Mouse (Mus musculus): Measurements from ENCODE around the gene Nsd1. TPM values are rescaled to one million over a fixed set of nuclear protein-coding genes. Genes with fewer than 3 reads are reported as not detected.

Nsd1 gene
- polyA plus RNA-seq, 1 experiment from 2014 or later, result 68.0 TPM

DNA sequence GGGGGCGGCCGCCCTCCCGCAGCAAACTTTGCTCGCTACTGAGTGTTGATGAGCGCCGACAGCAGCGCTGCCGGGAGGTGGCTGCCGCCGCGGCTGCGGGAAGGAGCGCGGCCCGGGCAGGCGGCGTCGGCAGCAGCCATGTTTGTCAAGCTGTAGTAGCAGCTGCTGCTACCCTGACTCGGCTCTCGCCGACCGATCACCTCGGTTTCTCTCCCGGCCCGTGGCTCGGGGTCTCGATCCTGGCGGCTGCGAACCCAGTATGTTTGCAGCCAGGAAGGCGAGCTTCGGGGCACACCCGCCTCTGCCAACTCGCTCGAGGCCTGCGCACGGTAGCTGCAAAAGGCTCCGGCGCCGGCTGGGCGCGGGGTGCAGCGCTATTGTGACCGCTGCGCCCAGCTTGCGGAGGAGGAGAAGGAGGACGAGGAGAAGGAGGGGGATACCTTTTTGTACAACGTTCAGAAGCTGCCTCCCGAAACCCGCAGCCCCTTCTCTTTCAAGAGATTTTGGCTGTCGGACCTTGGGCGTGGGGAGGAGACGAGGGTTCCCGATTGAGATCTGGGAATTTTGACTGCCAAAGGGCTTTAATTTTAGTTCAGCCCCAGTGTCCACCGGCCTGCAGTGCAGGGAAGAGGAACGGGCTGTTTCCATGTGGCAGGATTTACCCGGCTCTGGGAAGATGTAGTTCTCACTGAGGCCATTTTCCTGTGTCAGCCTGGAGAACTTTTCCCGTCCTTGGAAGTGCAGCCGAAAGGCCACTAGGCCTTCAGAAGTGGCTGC, 3.0 kb downstream of the Nsd1 start:
- Histone ChIP-seq H3K4me3 (ENCODE audit: low read depth, low read length) (peak overlapping the region; percentile 88), H3K4me2 (peak overlapping the region; percentile 95), H3K27ac (ENCODE audit: low read depth, low read length) (peak overlapping the region; percentile 99), H3K27me3 (ENCODE audit: control insufficient read depth, insufficient read depth, low read length) (no peaks in the 10 kb centered on the region), H3K4me1 (ENCODE audit: control insufficient read depth, insufficient read depth, low read length) (peaks cover 42% of the 10 kb centered on the region), H3K36me3 (ENCODE audit: control insufficient read depth, insufficient read depth, low read length) (peaks cover 3% of the 10 kb centered on the region; the same call in 1 of the 2 replicates), H3K9me3 (ENCODE audit: control insufficient read depth, low read length) (no peaks in the 10 kb centered on the region), H3K9ac (ENCODE audit: low read length) (peak overlapping the region; percentile 98)
- WGBS, result under 1% methylated on average over 56 of the region's 58 CpGs
- ATAC-seq (ENCODE audit: low FRiP score) (no peak; the same call in 1 of the 2 replicates), DNase-seq (ENCODE audit: low spot score, missing footprints) (peak; percentile 97)

DNA sequence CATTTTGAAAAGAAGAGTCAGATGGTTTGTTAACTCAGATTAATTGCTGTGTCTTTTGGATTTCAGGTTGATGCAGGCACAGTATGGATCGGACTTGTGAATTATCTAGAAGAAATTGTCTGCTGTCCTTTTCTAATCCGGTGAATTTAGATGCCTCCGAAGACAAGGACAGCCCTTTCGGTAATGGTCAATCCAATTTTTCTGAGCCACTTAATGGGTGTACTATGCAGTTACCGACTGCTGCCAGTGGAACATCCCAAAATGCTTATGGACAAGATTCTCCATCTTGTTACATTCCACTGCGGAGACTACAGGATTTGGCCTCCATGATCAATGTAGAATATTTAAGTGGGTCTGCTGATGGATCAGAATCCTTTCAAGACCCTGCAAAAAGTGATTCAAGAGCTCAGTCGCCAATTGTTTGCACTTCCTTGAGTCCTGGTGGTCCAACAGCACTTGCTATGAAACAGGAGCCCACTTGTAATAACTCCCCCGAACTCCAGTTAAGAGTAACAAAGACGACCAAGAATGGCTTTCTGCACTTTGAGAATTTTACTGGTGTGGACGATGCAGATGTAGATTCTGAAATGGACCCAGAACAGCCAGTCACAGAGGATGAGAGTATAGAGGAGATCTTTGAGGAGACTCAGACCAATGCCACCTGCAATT, 3.7 kb downstream of the Nsd1 start:
- DNase-seq (ENCODE audit: low spot score, missing footprints), result peak; percentile 87
- WGBS, result 65% methylated on average over 10 of the region's 10 CpGs
- Histone ChIP-seq H3K36me3 (ENCODE audit: control insufficient read depth, insufficient read depth, low read length) (peaks cover 3% of the 10 kb centered on the region; the same call in 1 of the 2 replicates), H3K4me2 (peak overlapping the region; percentile 95), H3K9ac (ENCODE audit: low read length) (peak overlapping the region; percentile 98), H3K27me3 (ENCODE audit: control insufficient read depth, insufficient read depth, low read length) (no peaks in the 10 kb centered on the region), H3K9me3 (ENCODE audit: control insufficient read depth, low read length) (no peaks in the 10 kb centered on the region), H3K4me1 (ENCODE audit: control insufficient read depth, insufficient read depth, low read length) (peaks cover 42% of the 10 kb centered on the region), H3K4me3 (ENCODE audit: low read depth, low read length) (peak overlapping the region; percentile 88), H3K27ac (ENCODE audit: low read depth, low read length) (peak overlapping the region; percentile 99)
- no peak for ATAC-seq (ENCODE audit: low FRiP score)

- H3K36me3 ChIP-seq (ENCODE audit: control insufficient read depth, insufficient read depth, low read length), result peaks cover 6% of the 10 kb centered on the region
- H3K9ac ChIP-seq (ENCODE audit: low read length), result no peak overlapping the region
- H3K4me1 ChIP-seq (ENCODE audit: control insufficient read depth, insufficient read depth, low read length), result no peaks in the 10 kb centered on the region
- no peak overlapping the region for H3K4me3 ChIP-seq (ENCODE audit: low read depth, low read length)
- H3K27ac ChIP-seq (ENCODE audit: low read depth, low read length), result no peak overlapping the region
- WGBS, result over 99% methylated on average over 3 of the region's 3 CpGs
- DNase-seq (ENCODE audit: low spot score, missing footprints) (peak; percentile 77), ATAC-seq (ENCODE audit: low FRiP score) (no peak)
- H3K27me3 ChIP-seq (ENCODE audit: control insufficient read depth, insufficient read depth, low read length), result no peaks in the 10 kb centered on the region
- H3K9me3 ChIP-seq (ENCODE audit: control insufficient read depth, low read length), result no peaks in the 10 kb centered on the region
- H3K4me2 ChIP-seq, result no peak overlapping the region
Measured at GRCm38 (mm10) chr13:55224364-55224763, 14.8 kb downstream of the Nsd1 start.

DNA sequence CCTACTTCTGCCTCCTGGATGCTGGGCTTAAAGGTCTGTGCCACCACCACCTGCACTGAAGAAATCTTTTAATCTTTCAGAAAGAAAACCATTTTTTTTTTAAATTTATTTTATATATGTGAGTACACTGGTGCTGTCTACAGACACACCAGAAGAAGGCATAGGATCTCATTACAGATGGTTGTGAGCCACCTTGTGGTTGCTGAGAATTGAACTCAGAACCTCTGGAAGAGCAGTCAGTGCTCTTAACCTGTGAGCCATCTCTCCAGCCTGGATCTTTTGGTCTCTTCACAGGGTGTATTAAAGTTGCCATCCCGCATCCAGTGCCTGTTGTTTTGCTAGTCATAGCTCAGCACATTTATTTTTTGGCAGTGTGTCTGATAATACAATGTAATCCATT, 21.1 kb downstream of the Nsd1 start:
- Histone ChIP-seq H3K9ac (ENCODE audit: low read length) (no peak overlapping the region), H3K4me2 (no peak overlapping the region), H3K9me3 (ENCODE audit: control insufficient read depth, low read length) (no peaks in the 10 kb centered on the region), H3K27me3 (ENCODE audit: control insufficient read depth, insufficient read depth, low read length) (no peaks in the 10 kb centered on the region), H3K27ac (ENCODE audit: low read depth, low read length) (no peak overlapping the region), H3K4me3 (ENCODE audit: low read depth, low read length) (no peak overlapping the region), H3K36me3 (ENCODE audit: control insufficient read depth, insufficient read depth, low read length) (peaks cover 10% of the 10 kb centered on the region), H3K4me1 (ENCODE audit: control insufficient read depth, insufficient read depth, low read length) (no peaks in the 10 kb centered on the region)
- peak; percentile 73 for DNase-seq (ENCODE audit: low spot score, missing footprints)
- no peak for ATAC-seq (ENCODE audit: low FRiP score)
- 92% methylated on average over 1 of the region's 1 CpGs for WGBS

DNA sequence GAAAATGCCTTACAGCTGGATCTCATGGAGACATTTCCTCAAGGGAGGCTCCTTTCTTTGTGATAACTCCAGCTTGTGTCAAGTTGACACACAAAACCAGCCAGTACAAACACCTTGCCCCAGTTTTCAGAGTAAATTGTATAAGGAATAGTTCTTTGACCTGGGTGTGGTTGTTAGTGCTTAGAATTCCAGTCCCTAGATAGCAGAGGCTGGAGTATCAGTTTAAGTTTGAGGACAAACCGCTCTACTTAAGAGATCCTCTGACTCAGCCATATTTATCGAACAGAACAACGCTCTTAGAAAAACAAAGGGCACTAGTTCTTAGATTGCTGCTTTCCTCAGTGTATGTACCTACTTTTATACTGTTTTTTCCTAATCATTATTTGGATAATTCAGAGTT, 33.6 kb downstream of the Nsd1 start:
- H3K9ac ChIP-seq (ENCODE audit: low read length), result no peak overlapping the region
- no peak for DNase-seq (ENCODE audit: low spot score, missing footprints)
- H3K4me2 ChIP-seq, result no peak overlapping the region
- no peaks in the 10 kb centered on the region for H3K27me3 ChIP-seq (ENCODE audit: control insufficient read depth, insufficient read depth, low read length)
- 97% methylated on average over 3 of the region's 3 CpGs for WGBS
- no peak overlapping the region for H3K4me3 ChIP-seq (ENCODE audit: low read depth, low read length)
- H3K4me1 ChIP-seq (ENCODE audit: control insufficient read depth, insufficient read depth, low read length), result no peaks in the 10 kb centered on the region
- H3K9me3 ChIP-seq (ENCODE audit: control insufficient read depth, low read length), result no peaks in the 10 kb centered on the region
- H3K36me3 ChIP-seq (ENCODE audit: control insufficient read depth, insufficient read depth, low read length), result peaks cover 30% of the 10 kb centered on the region
- ATAC-seq (ENCODE audit: low FRiP score), result no peak
- H3K27ac ChIP-seq (ENCODE audit: low read depth, low read length), result no peak overlapping the region

DNA sequence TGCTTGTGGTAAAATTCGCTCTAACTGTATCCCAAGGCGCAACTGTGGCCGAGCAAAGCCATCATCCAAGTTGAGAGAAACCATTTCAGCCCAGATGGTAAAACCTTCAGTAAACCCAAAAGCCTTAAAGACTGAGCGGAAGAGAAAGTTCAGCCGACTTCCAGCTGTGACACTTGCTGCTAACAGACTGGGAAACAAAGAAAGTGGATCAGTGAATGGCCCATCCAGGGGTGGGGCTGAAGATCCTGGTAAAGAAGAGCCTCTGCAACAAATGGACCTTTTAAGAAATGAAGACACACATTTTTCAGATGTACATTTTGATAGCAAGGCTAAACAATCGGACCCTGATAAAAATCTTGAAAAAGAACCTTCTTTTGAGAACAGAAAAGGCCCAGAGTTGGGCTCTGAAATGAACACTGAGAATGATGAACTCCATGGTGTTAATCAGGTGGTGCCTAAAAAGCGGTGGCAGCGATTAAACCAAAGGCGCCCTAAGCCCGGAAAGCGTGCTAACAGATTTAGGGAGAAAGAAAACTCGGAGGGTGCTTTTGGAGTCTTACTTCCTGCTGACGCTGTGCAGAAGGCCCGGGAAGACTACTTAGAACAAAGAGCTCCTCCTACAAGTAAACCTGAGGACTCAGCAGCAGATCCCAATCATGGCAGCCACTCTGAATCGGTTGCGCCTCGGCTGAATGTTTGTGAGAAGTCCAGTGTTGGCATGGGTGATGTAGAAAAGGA, 37.9 kb downstream of the Nsd1 start:
- Histone ChIP-seq H3K4me2 (no peak overlapping the region), H3K4me3 (ENCODE audit: low read depth, low read length) (no peak overlapping the region), H3K4me1 (ENCODE audit: control insufficient read depth, insufficient read depth, low read length) (no peaks in the 10 kb centered on the region), H3K9ac (ENCODE audit: low read length) (no peak overlapping the region), H3K27ac (ENCODE audit: low read depth, low read length) (no peak overlapping the region), H3K9me3 (ENCODE audit: control insufficient read depth, low read length) (no peaks in the 10 kb centered on the region), H3K36me3 (ENCODE audit: control insufficient read depth, insufficient read depth, low read length) (peaks cover 8% of the 10 kb centered on the region; the same call in 1 of the 2 replicates), H3K27me3 (ENCODE audit: control insufficient read depth, insufficient read depth, low read length) (no peaks in the 10 kb centered on the region)
- WGBS, result 84% methylated on average over 17 of the region's 17 CpGs
- DNase-seq (ENCODE audit: low spot score, missing footprints) (no peak), ATAC-seq (ENCODE audit: low FRiP score) (no peak)

GRCm38 (mm10) chr13:55249246-55249645, 39.7 kb downstream of the Nsd1 start:
- Histone ChIP-seq H3K4me1 (ENCODE audit: control insufficient read depth, insufficient read depth, low read length) (no peaks in the 10 kb centered on the region), H3K9ac (ENCODE audit: low read length) (no peak overlapping the region), H3K27ac (ENCODE audit: low read depth, low read length) (no peak overlapping the region), H3K36me3 (ENCODE audit: control insufficient read depth, insufficient read depth, low read length) (peaks cover 10% of the 10 kb centered on the region; the same call in 1 of the 2 replicates), H3K4me3 (ENCODE audit: low read depth, low read length) (no peak overlapping the region), H3K9me3 (ENCODE audit: control insufficient read depth, low read length) (no peaks in the 10 kb centered on the region), H3K27me3 (ENCODE audit: control insufficient read depth, insufficient read depth, low read length) (no peaks in the 10 kb centered on the region), H3K4me2 (no peak overlapping the region)
- 90% methylated on average over 4 of the region's 4 CpGs for WGBS
- no peak for DNase-seq (ENCODE audit: low spot score, missing footprints)
- ATAC-seq (ENCODE audit: low FRiP score), result no peak

GRCm38 (mm10) chr13:55252820-55253219, 43.2 kb downstream of the Nsd1 start:
- Histone ChIP-seq H3K9ac (ENCODE audit: low read length) (no peak overlapping the region), H3K4me1 (ENCODE audit: control insufficient read depth, insufficient read depth, low read length) (no peaks in the 10 kb centered on the region), H3K27ac (ENCODE audit: low read depth, low read length) (no peak overlapping the region), H3K27me3 (ENCODE audit: control insufficient read depth, insufficient read depth, low read length) (no peaks in the 10 kb centered on the region), H3K4me3 (ENCODE audit: low read depth, low read length) (no peak overlapping the region), H3K4me2 (no peak overlapping the region), H3K9me3 (ENCODE audit: control insufficient read depth, low read length) (no peaks in the 10 kb centered on the region), H3K36me3 (ENCODE audit: control insufficient read depth, insufficient read depth, low read length) (peaks cover 2% of the 10 kb centered on the region; the same call in 1 of the 2 replicates)
- 90% methylated on average over 4 of the region's 4 CpGs for WGBS
- DNase-seq (ENCODE audit: low spot score, missing footprints), result no peak
- ATAC-seq (ENCODE audit: low FRiP score), result no peak

Measured in midbrain, embryonic 11.5 days (tissue).